Mouse (Mus musculus) spleen, adult 12 weeks (tissue): ENCODE measurements at regions not wholly inside any gene's neighbourhood (a gene's known extent, or its start where the extent isn't known, plus 50 kb on each side); places are given as distances from the start of the nearest gene placed in this dataset.

Experiments used
- DNase-seq: peaks from one replicate; pipeline ENCODE4 v3.0.0; 2022; ENCODE audit warnings: low spot score

DNA sequence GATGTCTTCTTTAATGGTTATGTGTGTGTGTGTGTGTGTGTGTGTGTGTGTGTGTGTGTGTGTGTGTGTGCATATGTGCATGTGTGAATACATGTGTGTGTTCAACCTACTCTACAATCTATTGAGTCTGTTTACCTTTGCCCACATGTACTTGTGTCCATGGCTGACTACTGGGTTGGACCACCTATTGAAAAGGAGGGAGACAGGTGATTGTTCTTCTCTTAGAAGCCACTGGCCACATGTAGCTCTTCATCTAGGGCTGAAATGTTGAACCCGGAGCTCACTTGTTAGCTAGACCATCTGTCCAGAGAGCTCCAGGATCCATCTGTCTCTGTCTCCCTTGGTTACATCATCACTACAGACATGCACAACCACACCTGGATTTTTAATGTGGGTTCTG, 141.8 kb upstream of the Jade1 start:
- no peak for DNase-seq

DNA sequence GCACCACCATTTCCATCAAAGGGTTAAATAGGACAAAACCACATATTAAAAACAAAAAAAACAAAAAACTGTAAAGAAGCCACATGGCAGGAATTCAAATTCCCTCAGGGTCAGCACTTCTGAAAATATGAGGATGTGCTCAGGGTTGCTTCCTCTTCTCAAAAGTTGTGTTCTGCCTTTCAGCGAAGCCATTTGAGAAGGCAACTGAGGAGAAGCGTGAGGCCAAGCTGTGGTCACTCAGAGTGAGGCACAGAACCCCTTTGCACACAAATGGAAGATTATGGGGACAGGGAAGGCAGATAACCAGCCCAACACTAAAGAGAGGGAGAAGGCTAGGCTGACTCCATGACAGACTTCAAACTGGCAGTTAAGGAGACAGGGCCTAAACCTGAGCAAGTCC, 142.8 kb upstream of the Jade1 start:
- no peak for DNase-seq

DNA sequence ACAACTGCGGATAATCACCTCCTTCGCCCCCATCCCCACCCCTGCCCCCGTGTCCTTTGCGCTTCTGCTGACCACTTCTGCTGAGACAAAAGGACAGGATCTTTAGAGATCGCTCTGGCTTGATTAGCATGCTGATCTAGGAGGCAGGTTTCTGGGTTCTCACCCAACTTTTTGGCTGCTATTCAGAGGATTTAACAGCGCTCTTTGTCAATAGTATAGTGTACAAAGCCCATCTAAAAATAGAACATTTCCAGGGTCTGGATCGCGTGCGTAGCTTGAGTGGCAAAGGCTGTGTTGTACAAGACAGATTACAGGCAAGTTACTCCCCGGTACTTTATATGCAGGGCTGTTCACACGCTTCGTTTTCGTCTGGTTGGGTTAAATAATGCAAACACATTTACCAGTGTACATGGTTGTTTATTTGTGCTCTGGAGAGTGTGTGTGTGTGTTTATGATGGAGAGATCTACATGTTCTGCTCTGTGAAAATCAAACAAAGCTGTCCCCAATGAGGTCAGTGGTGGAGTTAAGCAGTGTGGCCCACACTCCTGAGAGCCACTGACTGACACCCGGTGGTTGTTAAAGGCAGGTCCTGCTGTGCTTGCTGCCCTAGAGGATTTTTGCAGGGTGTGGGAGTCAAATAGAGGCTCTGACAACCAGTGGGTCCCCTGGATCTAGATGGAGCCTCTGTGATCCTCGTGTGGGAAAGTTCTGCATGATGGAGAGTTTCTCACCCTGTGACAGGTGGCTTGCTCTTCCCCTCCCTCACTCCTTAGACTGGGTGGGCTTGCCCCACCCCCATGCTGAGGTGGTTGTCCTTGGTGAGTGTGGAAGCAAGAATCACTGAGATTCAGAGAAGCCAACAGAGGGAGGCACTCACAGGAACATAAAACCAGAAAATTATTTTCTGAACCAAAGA, 146.5 kb upstream of the Jade1 start:
- no peak for DNase-seq

DNA sequence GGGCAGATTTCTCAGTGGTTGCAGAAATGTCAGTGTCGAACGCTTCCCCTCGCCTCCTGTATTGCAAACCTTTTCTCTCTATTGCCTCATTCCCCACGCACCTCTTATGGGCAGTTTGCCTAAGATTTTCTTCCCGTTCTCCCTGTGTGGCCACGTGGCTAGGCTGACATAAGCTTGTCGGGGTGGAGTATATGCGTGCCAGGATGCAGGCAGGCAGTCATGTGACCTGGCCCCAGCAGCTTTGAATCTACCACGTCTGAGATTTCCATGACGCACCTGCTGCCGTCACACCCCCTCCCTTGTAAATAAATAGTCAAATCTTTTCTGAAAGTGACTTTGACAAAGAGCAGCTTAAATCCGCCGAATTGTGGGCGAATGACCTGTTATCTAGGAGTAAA, 147.1 kb upstream of the Jade1 start:
- peak; percentile 39 for DNase-seq

DNA sequence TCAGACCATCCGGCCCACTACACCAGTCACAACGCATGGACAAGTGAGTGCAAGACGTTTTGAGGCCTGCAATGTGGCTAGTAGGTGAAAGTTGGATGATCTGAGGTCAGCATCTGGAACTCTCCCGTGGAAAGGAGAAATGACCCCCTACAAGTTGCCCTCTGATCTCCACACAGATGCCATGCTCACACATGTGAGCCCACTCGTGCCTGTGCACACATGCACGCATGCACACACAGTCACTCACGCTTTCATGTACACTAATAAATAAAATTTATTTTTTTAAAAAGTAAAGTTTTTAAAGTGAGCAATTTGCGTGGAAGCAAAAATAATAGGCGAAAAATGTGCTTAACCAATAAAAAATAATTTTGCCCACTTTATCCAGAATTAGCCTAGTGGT, 147.5 kb upstream of the Jade1 start:
- no peak for DNase-seq

DNA sequence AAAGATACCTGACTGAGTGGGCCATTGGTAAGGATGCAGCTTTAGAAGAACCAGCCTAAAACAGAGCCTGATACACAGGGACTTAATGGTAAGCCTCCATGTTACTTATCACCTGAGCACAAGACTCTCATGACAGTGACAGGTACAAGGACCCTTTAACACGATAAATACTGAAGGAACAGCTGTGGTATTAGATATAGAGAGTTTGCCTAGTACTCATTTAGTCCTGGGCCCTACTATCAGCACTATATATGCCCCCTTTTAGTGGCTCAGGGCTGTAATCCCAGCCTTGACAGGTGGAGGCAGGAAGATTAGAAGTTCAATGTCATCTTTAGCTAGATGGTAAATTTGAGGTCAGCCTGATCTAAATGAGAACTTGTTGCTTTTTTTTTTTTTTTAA, 148.0 kb upstream of the Jade1 start:
- DNase-seq, result no peak

DNA sequence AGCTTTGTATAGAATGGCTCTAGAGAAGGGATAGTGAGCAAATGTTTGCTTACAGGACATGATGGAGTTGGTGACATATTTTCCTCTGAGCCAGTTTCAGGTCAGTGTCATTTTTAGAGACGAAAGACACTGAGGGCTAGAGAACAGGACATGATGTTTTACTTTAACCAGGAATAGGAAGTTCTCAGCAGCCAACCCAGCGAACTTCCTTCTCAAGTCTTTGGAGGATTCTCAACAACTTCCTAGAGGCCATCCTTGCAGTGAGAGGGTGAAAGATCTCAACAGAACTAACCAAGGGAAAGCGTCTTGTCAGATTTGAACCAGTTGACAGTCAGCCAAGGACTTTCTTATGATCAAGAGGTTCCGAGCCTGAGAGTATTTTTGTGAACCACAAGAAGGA, 153.7 kb upstream of the Jade1 start:
- no peak for DNase-seq

DNA sequence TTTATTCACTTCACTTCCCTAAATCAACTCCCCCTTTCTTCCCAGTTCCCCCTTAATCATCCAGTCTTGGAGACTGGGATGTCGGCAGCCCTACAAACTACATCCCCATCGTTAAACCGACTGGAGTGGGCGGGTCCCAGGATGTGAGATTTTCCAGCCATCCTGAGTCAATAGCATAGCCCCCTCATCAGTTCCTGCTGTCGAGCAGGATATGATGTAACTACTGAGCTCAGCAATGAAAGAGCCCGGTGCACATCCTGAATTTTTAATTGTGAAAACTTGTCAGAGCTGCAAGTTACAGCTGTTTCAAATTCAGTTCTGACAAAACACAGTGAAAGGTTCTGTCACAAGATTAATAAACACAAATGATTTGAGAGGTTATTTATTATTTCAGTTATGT, 165.7 kb upstream of the Jade1 start:
- DNase-seq, result no peak

DNA sequence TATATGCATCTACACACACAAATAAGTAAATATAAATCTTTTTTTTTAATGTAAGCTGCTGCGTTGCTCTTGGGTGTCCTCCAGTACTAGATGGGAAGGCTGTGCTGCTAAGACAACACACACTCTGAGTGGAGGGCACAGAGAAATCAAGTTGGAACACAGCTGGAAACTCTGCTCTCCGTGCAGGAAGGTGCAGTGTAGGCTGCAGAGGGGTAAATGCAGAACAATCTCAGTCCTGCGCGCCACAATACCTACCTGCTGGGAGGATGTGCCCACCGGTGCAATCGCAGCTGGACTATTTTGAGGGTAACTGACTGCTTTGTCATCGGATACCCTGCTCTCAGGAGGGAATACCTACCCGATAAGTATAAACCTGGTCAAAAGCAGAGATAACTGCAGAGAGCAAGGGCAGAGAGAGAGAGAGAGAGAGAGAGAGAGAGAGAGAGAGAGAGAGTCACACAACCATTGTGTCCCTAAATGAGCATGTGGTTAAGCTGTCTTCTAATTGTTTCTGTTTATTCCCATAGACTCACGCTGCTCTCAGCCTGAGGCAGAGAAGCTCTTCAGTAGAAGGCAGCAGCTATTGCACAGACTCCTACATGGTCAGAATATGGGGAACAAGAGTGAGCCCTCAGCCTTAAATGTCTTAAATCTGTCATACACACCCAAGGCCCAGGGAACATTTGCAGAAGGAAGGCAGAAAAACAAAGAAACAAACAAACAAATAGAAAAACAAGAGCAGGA, 167.9 kb upstream of the Jade1 start:
- no peak for DNase-seq

DNA sequence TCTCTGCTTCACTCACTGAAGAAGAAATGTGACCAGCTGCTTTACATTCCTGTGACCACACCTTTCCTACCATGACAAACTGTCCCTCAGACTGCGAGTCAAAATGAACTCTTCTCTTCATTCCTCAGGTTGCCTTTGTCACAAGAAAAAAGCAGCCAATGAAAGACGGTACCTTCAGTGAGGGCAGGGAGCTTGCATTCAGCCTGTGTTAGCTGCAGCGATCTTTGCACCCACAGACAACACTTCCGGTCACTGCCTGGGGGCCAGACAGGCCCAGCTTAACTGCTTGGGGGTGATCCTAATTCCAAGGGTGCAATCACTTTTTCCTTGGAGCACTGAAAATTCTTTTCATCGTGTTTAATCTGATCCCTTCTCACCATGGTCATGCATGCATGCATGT, 169.2 kb upstream of the Jade1 start:
- DNase-seq, result no peak

DNA sequence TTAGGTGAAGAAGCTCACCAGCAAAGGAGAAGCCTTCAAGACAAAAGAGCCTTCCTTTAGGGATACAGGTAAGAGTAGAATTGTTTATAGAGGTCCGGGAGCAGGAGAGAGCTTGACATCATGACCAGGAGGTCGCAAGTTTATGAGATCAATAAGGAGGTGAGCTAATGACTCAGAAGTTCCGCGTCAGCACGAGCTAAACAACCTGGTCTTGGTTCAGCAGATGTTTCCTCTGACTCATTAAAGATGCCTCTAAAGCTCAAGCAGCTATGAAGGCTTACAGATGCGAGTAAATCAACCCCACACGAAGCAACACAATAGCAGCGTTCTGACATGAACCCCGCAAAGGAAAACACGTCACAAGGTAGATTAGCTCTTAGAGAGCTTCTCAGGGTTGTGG, 171.1 kb upstream of the Jade1 start:
- DNase-seq, result no peak

DNA sequence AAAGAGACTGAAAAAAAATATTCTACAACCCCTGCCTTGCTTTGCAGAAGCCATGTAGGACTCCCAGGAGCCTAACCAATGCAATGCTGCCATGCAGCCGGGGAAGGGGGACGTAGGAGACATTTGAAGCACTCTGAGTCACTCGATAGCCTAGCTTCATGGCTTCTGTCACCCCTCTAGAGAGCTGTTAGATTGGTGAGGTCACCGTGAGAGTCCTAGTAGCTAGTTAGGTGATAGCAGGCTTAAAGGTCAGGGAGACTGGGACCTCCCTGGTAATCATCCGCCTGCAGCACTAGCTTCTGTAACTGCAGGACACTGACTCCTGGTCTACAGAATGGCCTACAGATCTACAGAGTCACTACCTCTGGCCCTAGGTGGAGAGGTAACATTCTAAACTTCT, 177.0 kb upstream of the Jade1 start:
- DNase-seq, result no peak

DNA sequence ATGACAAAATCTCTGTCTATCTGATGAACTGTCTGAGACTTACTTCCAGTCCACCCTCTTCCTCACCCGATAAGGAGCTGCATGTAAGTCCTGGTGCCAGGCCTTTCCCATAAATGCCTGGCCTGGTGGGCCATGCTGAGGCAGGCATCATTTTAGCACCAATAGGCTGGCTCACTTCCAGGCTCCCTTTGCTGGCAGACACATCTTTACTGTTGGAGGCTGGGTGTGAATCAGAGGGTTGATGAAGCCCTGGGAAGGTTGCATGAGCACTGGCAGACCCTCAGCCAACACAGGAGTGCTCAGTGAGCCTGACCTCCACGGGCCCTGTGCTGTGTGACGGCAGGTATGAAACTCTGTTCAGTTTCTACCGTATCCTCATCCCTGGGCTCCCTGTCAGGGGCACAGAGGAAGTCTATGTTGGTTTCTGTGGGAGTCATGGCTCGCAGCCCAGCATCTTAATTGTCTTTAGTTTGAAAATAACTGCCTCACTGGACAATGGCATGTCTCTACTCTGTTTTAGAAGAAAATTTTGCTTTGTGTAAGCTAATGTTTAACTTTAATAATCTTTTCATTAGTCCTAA, 177.6 kb upstream of the Jade1 start:
- no peak for DNase-seq

DNA sequence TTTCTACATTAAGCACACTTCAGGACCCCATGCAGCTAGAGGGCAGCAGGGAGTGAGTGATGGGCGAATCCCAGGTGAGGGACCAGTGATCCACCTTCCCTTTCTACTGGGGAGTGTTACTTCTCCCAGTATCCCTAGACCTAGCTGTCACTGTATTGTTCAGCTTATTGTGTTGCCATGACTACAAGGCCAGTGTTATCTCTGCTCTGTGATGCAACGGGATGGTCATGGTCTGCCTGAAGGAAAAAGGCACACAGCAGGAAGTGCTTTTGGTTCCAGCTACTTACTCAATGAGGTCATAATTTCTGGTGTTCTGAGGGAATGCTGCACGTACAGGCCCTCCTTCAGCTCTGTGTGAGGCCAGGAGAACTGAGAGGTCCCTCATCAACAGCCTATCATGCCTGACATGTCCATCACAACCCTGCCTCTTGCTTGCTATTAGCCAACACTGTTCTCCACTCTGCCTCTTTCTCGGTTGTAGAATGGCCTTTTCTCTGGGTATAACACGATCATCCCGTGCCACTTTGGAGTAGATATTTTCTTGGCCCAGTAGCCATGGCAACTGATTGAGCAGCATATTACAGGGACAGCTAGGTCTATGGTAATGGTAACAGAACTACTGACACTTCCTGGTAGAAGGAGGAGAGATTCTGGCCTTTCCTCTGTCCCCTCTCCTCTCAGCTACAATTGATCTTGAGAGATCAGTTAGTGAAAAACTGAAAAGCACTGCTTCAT, 178.5 kb upstream of the Jade1 start:
- no peak for DNase-seq

DNA sequence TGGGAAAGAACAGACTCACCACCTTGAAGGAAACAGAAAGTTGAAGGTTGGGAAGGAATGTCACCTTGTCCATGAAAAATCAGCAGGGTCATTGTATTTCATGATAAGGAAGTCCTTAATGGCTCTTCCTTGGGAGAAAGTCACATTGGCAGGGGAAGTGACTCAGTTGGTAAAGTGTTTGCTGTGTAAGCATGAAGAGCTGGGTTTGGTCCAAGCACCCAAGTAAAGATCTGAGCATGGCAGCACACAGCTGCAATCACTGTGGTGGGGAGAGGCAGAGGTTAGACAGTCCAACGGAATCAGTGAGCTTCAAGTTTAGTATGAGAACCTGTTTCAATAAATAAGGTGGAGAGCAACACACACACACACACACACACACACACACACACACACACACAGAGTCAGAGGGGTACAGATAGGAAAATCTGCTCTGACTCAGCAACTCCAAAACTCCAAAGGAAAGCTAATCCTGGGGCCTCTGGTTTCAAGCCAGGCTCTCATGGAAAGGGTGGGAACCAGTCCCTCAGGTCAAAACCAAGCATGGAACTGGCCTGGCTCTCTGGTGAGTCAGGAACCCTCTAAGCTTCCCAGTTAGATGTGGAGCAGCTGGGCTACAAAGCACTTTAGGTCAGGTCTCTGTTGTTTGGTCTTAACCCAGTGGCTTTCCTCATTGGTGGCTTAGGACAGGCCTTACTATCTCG, 180.2 kb upstream of the Jade1 start:
- DNase-seq, result no peak

DNA sequence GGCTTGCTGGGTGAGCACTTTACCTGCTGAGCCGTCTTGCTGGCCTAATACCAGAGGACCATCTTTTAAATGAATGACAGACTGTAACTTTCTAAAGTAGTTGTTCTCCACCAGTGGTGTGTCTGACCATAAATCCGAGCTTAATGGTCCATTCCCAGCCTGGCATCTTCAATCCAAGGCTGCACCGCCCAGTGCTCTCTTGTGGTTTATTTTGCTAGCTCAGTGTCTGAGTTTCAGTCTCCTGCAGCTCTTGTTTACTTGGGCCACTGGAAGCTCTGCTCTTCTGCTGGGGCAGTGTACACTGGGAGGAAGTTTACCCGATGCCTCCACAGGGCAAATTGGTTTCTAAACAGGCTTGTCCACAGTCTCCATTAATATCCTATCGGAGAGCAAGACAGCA, 182.3 kb upstream of the Jade1 start:
- DNase-seq, result no peak

DNA sequence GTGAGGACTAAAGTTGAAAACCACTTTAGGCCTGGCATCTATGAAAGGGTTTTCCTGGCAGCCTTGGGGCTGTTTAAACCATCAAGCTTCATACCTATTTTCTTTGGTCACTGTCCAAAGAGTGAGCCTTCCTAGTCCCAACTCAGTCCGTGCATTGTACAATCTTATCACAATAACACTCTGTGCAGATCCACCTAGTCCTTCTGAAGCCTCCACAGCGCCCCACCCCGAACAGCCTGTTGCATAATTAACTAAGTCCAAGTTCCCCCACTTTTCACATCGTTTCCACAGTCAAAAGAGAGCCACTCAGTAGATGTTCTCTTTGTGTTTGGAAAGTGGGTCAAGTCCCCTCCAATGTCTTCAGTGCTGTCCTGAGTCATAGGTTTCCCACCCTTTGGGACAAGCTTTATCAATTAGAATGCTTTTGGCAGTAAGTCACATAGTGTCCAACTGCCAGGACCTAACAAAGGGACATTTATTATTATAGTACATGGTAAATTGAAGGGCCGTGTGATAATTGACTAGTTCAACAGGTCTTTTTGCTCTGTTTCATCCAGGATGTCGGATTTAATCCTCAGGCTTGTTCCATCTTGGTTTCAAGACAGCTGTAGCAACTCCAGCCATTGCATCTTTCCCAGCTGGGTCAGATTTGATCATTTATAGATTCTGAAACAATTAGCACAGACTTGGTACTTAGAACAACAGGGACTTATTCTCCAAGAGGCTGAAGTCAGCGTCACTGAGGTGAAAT, 187.0 kb upstream of the Jade1 start:
- no peak for DNase-seq

DNA sequence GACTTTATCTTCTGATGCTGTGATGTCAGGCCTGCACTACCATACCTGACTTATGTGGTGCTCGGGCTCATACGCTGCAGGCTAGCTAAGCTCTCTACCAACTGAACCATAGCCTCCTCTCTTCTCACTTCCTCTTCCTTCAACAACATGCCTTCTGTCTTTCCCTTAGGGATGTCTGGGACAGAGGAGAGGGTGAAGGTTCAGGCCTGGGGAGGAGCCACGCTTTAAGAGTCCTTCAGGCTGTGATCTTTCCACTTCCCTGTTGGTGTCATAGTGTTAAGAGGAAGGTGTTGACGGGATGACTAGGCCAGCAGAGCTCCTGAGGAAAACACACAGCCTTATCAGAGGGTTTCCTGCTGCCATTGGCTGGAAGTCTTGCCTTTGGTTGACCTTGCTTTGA, 188.8 kb upstream of the Jade1 start:
- DNase-seq, result no peak

DNA sequence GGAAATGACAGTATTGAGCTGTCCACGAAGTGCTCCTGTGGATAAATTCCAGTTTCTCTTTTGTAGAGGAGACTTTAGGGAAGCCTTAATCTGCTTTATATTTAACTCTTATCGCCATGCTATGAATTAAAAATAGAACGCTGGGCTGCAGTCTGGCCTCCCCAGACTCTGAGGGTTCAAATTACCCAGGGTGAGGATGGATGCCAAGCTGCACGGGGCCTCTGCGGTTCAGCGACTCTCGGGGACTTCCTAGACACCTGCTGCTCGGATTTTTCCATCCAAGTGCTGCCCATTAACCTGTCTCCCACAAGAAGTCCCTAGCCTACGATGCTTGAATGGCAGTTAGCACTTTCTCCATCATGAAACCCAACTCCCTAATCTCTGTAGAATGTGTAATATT, 189.3 kb upstream of the Jade1 start:
- no peak for DNase-seq

DNA sequence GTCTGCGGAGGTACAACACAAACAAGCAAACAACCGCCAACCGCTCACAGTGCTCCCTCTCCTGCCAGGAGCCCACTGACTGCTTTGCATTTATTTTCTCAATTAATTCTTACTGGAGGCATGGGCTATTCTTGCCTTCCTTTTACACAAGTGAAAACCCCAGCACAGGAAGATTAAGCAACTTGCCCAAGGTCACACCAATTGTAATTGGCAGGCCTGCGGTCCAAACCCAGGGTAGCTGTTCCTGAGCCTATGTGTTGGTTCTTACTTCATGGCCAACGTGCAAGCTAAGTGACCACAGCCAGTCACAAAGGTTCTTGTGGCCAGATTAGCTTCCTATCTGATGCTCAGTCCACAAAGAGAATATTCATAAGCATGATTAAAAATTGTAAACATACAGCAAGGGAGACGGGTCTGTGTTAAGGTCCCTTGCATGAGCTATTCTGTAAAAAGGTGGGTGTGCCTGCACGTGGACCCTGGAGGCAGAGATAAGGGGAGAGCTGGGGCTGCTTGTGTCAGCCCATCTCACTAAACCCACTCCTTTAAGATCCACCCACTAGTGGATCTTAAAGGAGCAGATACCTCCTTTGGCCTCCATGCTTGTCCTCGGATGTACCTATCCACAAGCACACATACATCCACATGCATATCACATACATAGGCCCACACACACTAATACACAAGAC, 190.2 kb upstream of the Jade1 start:
- DNase-seq, result no peak

DNA sequence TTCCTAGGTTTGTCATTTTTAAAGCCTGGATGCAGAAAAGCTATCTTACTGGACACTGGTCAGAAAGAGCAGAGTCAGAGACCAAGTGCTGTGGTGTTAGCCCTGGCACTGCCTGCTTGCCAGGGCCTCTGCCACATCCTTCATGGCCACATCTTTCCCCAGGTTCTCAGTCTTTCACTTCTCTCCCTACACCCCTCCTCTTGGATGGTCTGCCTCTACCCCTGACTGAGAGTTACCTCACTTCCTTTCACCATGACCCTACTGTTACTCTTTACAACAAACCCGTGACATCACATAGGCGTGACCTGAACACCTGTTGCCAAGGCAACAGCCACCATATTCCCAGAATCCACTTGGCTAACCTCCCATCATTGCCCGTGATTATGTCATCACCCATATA, 191.6 kb upstream of the Jade1 start:
- DNase-seq, result no peak
